Mouse (Mus musculus) spleen, postnatal 4 days (tissue): ENCODE data around the gene Il20ra.

ENCODE experiments used
- DNase-seq, 2 experiments: peaks; one replicate each; pipeline ENCODE4 v3.0.0; 2022; ENCODE audit warnings: low spot score in 2 of 2

The Il20ra gene

GRCm38 (mm10) chr10:19765459-19765858 lies 53.1 kb downstream of the Il20ra start:
- DNase-seq, result no peak

- DNase-seq, result no peak
Measured at GRCm38 (mm10) chr10:19779092-19779491, 66.7 kb downstream of the Il20ra start.

- DNase-seq, result peak; percentile 37 to 77
Measured at GRCm38 (mm10) chr10:19781365-19781764, 69.0 kb downstream of the Il20ra start.

DNA sequence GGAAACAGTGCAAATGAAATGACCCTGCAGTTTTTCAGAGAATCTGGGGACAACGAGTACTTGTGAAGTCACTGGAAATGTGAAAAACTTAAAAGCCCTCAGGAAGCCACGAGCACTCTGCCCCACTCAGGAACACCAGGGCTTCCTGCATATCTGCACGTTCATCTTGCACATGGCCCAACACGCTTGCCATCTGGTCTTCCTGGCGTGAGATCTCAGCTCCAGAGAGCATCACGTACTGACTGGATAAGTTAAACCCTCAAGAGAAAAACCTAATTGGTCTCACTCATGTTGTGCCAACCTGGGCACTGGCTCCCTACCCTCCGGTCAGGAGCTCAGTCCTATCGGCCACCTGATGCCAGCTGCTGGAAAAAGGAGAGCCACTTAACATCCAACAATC lies 82.6 kb downstream of the Il20ra start:
- DNase-seq, result no peak

DNA sequence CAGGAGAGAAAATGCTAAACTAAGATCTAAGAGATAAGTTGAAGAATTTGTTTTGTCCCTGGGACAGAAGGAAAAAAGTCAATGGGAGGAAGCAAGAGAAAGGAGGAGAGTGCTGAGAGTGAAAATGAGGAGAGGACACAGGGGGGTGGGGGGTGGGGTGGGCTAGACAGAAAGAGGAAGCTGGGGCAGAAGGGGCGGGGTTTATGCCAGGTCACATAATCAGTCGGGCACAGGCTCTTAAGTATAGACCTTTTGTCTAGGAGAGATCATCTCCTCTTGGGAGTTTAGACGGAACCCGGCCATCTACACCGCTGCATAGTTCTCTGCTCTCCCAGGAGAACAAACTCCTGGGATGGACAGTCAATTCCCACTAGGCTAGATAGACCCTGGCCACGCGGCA lies 90.6 kb downstream of the Il20ra start:
- no peak for DNase-seq

- no peak for DNase-seq
Measured at GRCm38 (mm10) chr10:19804763-19805162, 92.4 kb downstream of the Il20ra start.
